Mouse (Mus musculus): Measurements from ENCODE around the gene Galns. TPM values are rescaled to one million over a fixed set of nuclear protein-coding genes. Genes with fewer than 3 reads are reported as not detected.

Galns gene
- 6.0 and 6.4 TPM in 2 replicates for polyA plus RNA-seq (2014; fragmentation: Nextera tagmentation; extraction: Ambion mirVana)

DNA sequence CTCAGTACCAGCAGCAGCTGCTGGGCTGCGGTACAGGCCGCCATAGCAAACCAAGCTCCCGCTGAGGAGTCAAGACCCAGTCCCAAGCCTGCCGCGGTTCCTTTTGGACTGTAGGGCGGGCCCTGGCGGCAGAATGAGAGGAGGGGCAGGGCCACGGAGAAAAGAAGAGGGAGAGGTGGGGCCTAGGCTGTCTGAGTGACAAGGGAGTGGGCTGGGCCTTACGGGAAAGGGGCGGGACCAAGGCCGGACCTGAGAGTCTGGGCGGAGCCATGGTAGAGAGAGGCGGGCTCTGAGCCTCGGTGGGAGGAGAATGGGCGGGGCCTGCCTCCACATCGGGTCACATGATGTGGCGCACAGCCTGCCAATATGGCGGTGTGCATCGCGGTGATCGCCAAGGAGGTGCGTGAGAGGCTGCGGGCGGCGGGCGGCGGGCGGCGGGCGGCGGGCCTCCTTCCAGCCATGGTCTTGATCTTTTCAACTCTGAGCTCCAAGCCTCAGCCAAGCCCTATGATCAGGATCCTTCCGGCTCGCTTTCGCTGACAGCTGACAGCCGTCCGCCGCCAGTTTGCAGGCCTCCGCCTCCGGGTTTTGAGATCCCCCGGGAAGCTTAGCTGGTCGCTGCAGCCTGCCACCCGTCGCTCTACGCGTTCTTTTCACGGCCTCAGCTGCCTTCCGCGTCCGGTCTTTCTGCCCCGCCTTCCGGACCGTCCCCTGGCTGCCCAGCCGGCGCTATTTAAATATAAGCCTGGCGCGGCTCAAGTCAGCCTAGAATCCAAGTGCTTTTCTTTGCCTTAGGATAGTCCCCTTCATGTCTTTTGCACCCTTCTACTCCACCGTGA lies at the start of gene Galns, which contains the start of gene Trappc2l:
Gene Galns, minus strand, starts transcription at position 169 of the 839 bp plus-strand sequence.
Gene Trappc2l, plus strand, starts transcription at position 346 of the 839 bp plus-strand sequence.
- Histone ChIP-seq H3K4me2 (peak within 1 kb of the TSS; percentile 91), H3K9ac (ENCODE audit: low read length) (peak within 1 kb of the TSS; percentile 76), H3K27me3 (ENCODE audit: control insufficient read depth, insufficient read depth, low read length) (no peaks in the 10 kb centered on the region), H3K4me1 (ENCODE audit: control insufficient read depth, insufficient read depth, low read length) (peaks cover 14% of the 10 kb centered on the region), H3K27ac (ENCODE audit: low read depth, low read length) (peak within 1 kb of the TSS; percentile 46), H3K4me3 (ENCODE audit: low read depth, low read length) (peak within 1 kb of the TSS; percentile 62), H3K9me3 (ENCODE audit: control insufficient read depth, low read length) (no peaks in the 10 kb centered on the region), H3K36me3 (ENCODE audit: control insufficient read depth, insufficient read depth, low read length) (no peaks in the 10 kb centered on the region)
- ATAC-seq (ENCODE audit: low FRiP score) (peak; percentile 98), DNase-seq (ENCODE audit: low spot score, missing footprints) (peak; percentile 100)
- under 1% methylated on average over 57 of the region's 57 CpGs for WGBS

DNA sequence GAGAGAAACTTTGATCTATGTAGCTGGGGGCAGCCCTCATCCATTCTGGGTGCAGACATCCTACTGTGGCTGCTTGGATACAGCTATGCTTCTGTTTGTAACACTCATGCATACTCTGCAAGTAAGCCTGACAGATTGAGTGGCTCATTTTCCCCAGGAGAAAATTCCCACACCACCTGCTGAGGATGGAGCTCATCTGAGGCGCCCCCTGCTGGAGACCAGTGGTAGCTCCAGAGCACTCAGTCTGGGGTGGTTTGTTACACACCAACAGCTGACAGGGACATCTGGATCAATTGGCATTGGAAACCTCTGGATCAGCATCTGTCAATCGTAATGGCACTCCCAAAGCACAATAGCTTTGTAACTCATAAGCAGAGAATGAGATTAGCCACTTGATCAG lies 48.8 kb upstream of the Galns start:
- H3K4me3 ChIP-seq (ENCODE audit: low read depth, low read length), result no peak overlapping the region
- H3K36me3 ChIP-seq (ENCODE audit: control insufficient read depth, insufficient read depth, low read length), result no peaks in the 10 kb centered on the region
- 0 out of 2 replicates have a peak, but pooled peaks cover 3% of the 10 kb centered on the region for H3K4me1 ChIP-seq (ENCODE audit: control insufficient read depth, insufficient read depth, low read length)
- ATAC-seq (ENCODE audit: low FRiP score), result no peak
- H3K9ac ChIP-seq (ENCODE audit: low read length), result no peak overlapping the region
- no peaks in the 10 kb centered on the region for H3K9me3 ChIP-seq (ENCODE audit: control insufficient read depth, low read length)
- H3K27ac ChIP-seq (ENCODE audit: low read depth, low read length), result no peak overlapping the region
- no peak overlapping the region for H3K4me2 ChIP-seq
- no peak for DNase-seq (ENCODE audit: low spot score, missing footprints)
- WGBS, result 66% methylated on average over 2 of the region's 2 CpGs
- no peaks in the 10 kb centered on the region for H3K27me3 ChIP-seq (ENCODE audit: control insufficient read depth, insufficient read depth, low read length)

DNA sequence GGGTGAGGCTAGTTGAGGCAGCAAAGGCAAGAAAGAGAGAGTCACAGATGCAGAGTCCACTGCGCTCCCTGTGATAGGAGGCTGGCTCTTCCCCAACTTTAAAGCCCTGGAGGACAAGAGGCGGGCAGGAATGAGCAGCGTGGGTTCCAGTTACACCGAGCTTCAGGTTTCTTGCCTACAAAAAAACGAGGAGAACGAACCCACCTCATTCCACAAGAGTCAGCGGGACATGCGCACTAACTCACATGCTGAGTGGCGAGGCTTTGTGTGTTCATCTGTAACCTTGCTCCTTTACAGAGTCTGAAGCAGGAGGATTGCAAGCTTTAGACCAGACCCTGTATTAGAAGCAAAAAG lies 47.5 kb upstream of the Galns start:
- Histone ChIP-seq H3K4me1 (ENCODE audit: control insufficient read depth, insufficient read depth, low read length) (0 out of 2 replicates have a peak, but pooled peaks cover 3% of the 10 kb centered on the region), H3K27ac (ENCODE audit: low read depth, low read length) (no peak overlapping the region), H3K27me3 (ENCODE audit: control insufficient read depth, insufficient read depth, low read length) (no peaks in the 10 kb centered on the region), H3K9ac (ENCODE audit: low read length) (no peak overlapping the region), H3K4me2 (no peak overlapping the region), H3K36me3 (ENCODE audit: control insufficient read depth, insufficient read depth, low read length) (no peaks in the 10 kb centered on the region), H3K9me3 (ENCODE audit: control insufficient read depth, low read length) (no peaks in the 10 kb centered on the region), H3K4me3 (ENCODE audit: low read depth, low read length) (no peak overlapping the region)
- no peak for DNase-seq (ENCODE audit: low spot score, missing footprints)
- whole genome bisulfite sequencing, result 81% methylated on average over 9 of the region's 9 CpGs
- ATAC-seq (ENCODE audit: low FRiP score), result no peak

DNA sequence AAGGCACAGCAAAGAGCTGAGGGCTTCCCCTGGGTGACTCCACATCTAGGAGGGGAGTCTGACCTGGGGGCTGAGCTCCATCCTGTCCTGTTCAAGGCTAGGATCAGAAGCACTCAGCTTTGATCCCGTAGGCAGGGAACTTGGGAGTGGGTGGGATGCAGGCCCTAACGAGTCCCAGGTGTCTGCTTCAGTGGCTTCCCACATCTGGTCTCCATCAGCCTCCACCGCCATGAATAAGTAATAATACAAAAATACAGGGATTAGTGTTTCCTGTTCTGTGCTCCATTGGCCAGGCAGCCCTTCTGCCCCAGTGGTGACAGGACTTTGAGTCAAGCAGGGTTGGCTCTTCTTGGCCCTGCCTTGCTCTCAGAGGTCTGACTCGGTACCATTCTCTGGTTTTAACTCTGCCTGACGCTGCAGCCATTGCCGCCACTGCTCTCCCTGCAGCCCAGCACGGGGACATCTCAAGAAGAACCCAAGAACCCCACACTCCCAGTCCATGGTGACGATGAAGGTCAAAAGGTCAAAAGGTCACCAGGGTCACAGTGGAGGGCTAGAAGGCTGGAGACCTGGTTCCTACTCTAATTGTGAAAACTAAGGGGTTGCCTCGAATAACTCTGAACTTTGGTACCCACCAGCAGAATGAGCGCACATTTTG lies 47.0 kb upstream of the Galns start:
- 0 out of 2 replicates have a peak, but pooled peaks cover 3% of the 10 kb centered on the region for H3K4me1 ChIP-seq (ENCODE audit: control insufficient read depth, insufficient read depth, low read length)
- DNase-seq (ENCODE audit: low spot score, missing footprints), result no peak
- 78% methylated on average over 10 of the region's 10 CpGs for WGBS

DNA sequence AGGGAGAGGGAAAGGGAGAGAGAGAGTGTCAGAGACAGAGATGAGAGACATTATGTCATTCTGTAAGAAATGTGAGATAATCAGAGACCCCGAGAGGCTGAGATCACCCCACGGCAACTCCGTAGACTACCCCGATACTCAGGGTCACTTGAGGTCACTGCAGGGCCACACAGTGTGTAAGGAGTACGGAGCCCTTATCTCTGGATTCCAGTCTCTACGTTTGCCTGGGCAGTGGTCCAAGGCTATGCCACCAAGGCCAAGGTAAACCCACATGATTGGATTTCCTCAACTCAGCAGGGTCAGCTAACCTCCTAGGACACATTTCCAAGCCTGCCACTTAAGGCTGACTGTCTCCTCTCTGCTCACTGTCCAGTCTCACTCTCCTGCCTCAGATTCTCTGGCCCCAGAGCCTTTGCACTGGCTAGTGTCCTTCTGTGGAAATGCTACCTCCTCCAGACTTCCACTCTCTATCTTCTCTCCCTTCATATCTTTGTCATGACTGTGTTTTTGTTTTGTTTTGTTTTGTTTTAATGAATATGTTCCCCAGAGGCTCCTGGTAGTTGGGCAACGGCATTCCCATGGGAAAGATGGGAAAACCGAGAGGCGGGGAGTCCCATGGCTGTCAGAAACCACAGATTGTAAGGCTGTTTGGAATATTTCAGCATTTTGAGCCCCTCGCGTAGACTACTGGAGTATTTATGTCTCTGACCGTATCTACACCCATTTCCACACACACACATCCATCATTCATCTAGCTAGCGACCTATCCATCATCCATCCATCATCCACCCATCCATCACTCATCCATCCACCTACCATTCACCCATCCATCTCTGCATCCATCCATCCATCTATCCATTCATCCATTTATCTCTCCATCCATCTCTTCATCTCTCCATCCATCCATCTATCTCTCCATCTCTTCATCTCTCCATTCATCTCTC lies 45.1 kb upstream of the Galns start:
- no peaks in the 10 kb centered on the region for H3K9me3 ChIP-seq (ENCODE audit: control insufficient read depth, low read length)

More for the DNA sequence above, 47.0 kb upstream of the Galns start:
- no peak overlapping the region for H3K9ac ChIP-seq (ENCODE audit: low read length)
- H3K27ac ChIP-seq (ENCODE audit: low read depth, low read length), result no peak overlapping the region
- no peak for ATAC-seq (ENCODE audit: low FRiP score)
- no peaks in the 10 kb centered on the region for H3K9me3 ChIP-seq (ENCODE audit: control insufficient read depth, low read length)
- no peaks in the 10 kb centered on the region for H3K36me3 ChIP-seq (ENCODE audit: control insufficient read depth, insufficient read depth, low read length)
- H3K4me2 ChIP-seq, result no peak overlapping the region
- H3K27me3 ChIP-seq (ENCODE audit: control insufficient read depth, insufficient read depth, low read length), result no peaks in the 10 kb centered on the region
- H3K4me3 ChIP-seq (ENCODE audit: low read depth, low read length), result no peak overlapping the region

DNA sequence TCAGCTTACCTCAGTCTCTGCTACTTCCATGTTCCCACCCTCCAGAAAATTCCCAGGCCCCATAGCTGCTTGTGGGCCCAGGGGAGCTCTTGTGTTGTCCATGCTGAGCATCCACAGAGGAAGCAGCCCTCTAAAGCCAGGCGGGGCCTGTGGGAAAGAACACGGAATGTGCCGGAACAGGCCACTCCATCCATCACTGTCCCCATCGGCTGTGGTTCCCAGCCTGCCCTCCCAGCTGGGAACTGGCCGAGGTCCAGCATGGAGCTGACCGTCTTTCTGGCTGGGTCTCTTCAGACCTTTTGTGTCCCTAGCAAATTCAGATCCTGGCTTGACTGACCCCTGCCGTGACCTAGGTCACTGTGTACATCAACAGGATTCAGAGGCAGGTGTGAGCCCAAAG lies 43.5 kb upstream of the Galns start:
- H3K4me3 ChIP-seq (ENCODE audit: low read depth, low read length), result no peak overlapping the region
- 83% methylated on average over 7 of the region's 7 CpGs for WGBS
- no peak overlapping the region for H3K9ac ChIP-seq (ENCODE audit: low read length)
- H3K4me1 ChIP-seq (ENCODE audit: control insufficient read depth, insufficient read depth, low read length), result peaks cover 3% of the 10 kb centered on the region; the same call in 1 of the 2 replicates
- no peak for ATAC-seq (ENCODE audit: low FRiP score)
- no peaks in the 10 kb centered on the region for H3K27me3 ChIP-seq (ENCODE audit: control insufficient read depth, insufficient read depth, low read length)
- H3K9me3 ChIP-seq (ENCODE audit: control insufficient read depth, low read length), result no peaks in the 10 kb centered on the region
- no peaks in the 10 kb centered on the region for H3K36me3 ChIP-seq (ENCODE audit: control insufficient read depth, insufficient read depth, low read length)
- DNase-seq (ENCODE audit: low spot score, missing footprints), result no peak
- no peak overlapping the region for H3K4me2 ChIP-seq
- no peak overlapping the region for H3K27ac ChIP-seq (ENCODE audit: low read depth, low read length)

More for the DNA sequence above, 45.1 kb upstream of the Galns start:
- Histone ChIP-seq H3K9ac (ENCODE audit: low read length) (no peak overlapping the region), H3K36me3 (ENCODE audit: control insufficient read depth, insufficient read depth, low read length) (no peaks in the 10 kb centered on the region), H3K4me3 (ENCODE audit: low read depth, low read length) (no peak overlapping the region), H3K4me1 (ENCODE audit: control insufficient read depth, insufficient read depth, low read length) (peaks cover 3% of the 10 kb centered on the region; the same call in 1 of the 2 replicates), H3K27me3 (ENCODE audit: control insufficient read depth, insufficient read depth, low read length) (no peaks in the 10 kb centered on the region), H3K4me2 (no peak overlapping the region), H3K27ac (ENCODE audit: low read depth, low read length) (no peak overlapping the region)
- WGBS, result 91% methylated on average over 13 of the region's 13 CpGs
- no peak for ATAC-seq (ENCODE audit: low FRiP score)
- DNase-seq (ENCODE audit: low spot score, missing footprints), result no peak

DNA sequence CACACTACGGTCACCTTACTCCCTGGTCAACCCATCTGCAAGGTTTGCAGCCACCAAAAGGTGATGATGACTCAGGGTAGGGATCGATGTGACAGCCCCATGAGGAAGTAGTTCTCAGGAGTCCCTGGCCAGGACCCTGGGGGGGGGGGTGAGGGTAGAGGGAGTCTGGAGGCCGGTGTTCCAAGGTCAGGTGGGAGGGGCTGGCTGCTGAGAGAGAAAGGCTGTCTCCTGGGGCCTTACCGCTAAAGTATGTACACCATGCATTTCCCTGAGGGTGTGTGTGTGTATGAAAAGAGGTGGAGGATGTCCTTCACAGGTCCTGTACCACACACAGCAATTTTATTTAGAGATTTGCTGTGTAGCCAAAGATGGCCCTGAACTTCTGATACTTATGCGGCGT lies 41.4 kb upstream of the Galns start:
- no peak overlapping the region for H3K27ac ChIP-seq (ENCODE audit: low read depth, low read length)
- H3K4me3 ChIP-seq (ENCODE audit: low read depth, low read length), result no peak overlapping the region
- H3K4me1 ChIP-seq (ENCODE audit: control insufficient read depth, insufficient read depth, low read length), result no peaks in the 10 kb centered on the region; the same call in 1 of the 2 replicates
- DNase-seq (ENCODE audit: low spot score, missing footprints) (no peak), ATAC-seq (ENCODE audit: low FRiP score) (no peak)
- no peaks in the 10 kb centered on the region for H3K27me3 ChIP-seq (ENCODE audit: control insufficient read depth, insufficient read depth, low read length)
- WGBS, result 76% methylated on average over 6 of the region's 6 CpGs
- no peaks in the 10 kb centered on the region for H3K36me3 ChIP-seq (ENCODE audit: control insufficient read depth, insufficient read depth, low read length)
- no peak overlapping the region for H3K9ac ChIP-seq (ENCODE audit: low read length)
- H3K9me3 ChIP-seq (ENCODE audit: control insufficient read depth, low read length), result no peaks in the 10 kb centered on the region
- H3K4me2 ChIP-seq, result no peak overlapping the region

DNA sequence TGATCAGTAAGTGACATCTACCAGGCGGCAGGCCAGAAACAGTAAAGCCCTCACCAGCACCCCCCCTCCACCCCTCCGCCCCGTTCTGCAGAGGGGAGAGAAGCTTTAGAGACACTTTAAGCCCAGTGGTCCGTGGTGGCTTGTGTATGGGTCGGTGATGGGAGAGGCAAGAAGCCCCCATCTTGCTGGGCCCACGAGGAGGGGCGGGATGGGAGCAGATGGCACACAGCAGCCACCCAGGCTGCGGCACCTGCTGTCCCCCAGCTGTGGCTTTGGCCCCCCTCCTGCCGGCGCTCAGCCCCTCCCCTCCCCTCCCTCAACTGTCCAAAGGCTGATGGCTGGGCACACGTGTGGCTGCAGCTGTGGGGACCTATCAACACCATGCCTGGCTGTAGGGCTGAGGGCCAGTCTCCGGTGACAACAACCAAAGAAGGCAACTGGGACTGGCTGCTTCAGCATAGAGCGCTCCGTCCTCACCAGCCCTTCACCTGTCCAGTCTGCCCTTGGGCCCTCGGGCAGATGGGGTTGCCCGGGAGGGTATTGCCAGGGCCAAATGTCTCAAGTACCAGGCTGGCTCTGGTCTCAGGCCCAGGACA lies 40.2 kb upstream of the Galns start:
- H3K27ac ChIP-seq (ENCODE audit: low read depth, low read length), result no peak overlapping the region
- DNase-seq (ENCODE audit: low spot score, missing footprints) (no peak), ATAC-seq (ENCODE audit: low FRiP score) (peak; percentile 58)
- no peaks in the 10 kb centered on the region for H3K9me3 ChIP-seq (ENCODE audit: control insufficient read depth, low read length)
- no peaks in the 10 kb centered on the region for H3K27me3 ChIP-seq (ENCODE audit: control insufficient read depth, insufficient read depth, low read length)
- no peak overlapping the region for H3K4me2 ChIP-seq
- H3K36me3 ChIP-seq (ENCODE audit: control insufficient read depth, insufficient read depth, low read length), result no peaks in the 10 kb centered on the region
- no peak overlapping the region for H3K9ac ChIP-seq (ENCODE audit: low read length)
- H3K4me1 ChIP-seq (ENCODE audit: control insufficient read depth, insufficient read depth, low read length), result no peaks in the 10 kb centered on the region; the same call in 1 of the 2 replicates
- WGBS, result 78% methylated on average over 16 of the region's 16 CpGs
- no peak overlapping the region for H3K4me3 ChIP-seq (ENCODE audit: low read depth, low read length)

Data from midbrain, embryonic 11.5 days (tissue).